Mouse (Mus musculus): ENCODE measurements around the gene Gm9903. TPM values are rescaled to one million over a fixed set of nuclear protein-coding genes. Genes with fewer than 3 reads are reported as not detected.
A peak's percentile ranks its signal among the peaks of the same experiment; 100 is the strongest.

Gm9903 gene
- polyA plus RNA-seq, 1 experiment from 2014 or later: 0.64 TPM

GRCm38 (mm10) chr5:33623766-33624165 is 6.0 kb upstream of the Gm9903 start:
- TF ChIP-seq CTCF (IDR thresholded peaks at IDR 0.05; ENCODE audit: low read depth): no peak
- H3K27ac ChIP-seq: no peak overlapping the region
- ATAC-seq (replicated peaks; ENCODE audit: low FRiP score, low read depth) (no peak), DNase-seq (ENCODE audit: low spot score) (no peak)
- H3K4me1 ChIP-seq (replicated peaks; ENCODE audit: insufficient read depth, low read length): peaks cover 7% of the 10 kb centered on the region; the same call in 1 of the 2 replicates
- no peak overlapping the region for H3K4me3 ChIP-seq (replicated peaks; ENCODE audit: low read depth, low read length)
- no peaks in the 10 kb centered on the region for H3K27me3 ChIP-seq (ENCODE audit: insufficient read depth, low read length)
- H3K9me3 ChIP-seq (replicated peaks; ENCODE audit: low read length): no peaks in the 10 kb centered on the region
- 80% methylated on average over 3 of the region's 3 CpGs for WGBS
- no peak overlapping the region for H3K4me2 ChIP-seq (ENCODE audit: low read length)
- H3K9ac ChIP-seq (ENCODE audit: low read depth, low read length): no peak overlapping the region
- H3K36me3 ChIP-seq (ENCODE audit: insufficient read depth, low read length): 0 out of 2 replicates have a peak, but pooled peaks cover 6% of the 10 kb centered on the region

- 17% methylated on average over 4 of the region's 4 CpGs for WGBS
- H3K9me3 ChIP-seq (replicated peaks; ENCODE audit: low read length): no peaks in the 10 kb centered on the region
- DNase-seq (ENCODE audit: low spot score) (peak; percentile 25), ATAC-seq (replicated peaks; ENCODE audit: low FRiP score, low read depth) (no peak)
- H3K4me3 ChIP-seq (replicated peaks; ENCODE audit: low read depth, low read length): peak overlapping the region; percentile 86
- peak overlapping the region; percentile 68 for H3K4me2 ChIP-seq (ENCODE audit: low read length)
- no peak overlapping the region for H3K9ac ChIP-seq (ENCODE audit: low read depth, low read length)
- no peaks in the 10 kb centered on the region for H3K27me3 ChIP-seq (ENCODE audit: insufficient read depth, low read length)
- H3K4me1 ChIP-seq (replicated peaks; ENCODE audit: insufficient read depth, low read length): peaks cover 7% of the 10 kb centered on the region; the same call in 1 of the 2 replicates
- no peaks in the 10 kb centered on the region for H3K36me3 ChIP-seq (ENCODE audit: insufficient read depth, low read length)
- no peak overlapping the region for H3K27ac ChIP-seq
- no peak for TF ChIP-seq CTCF (IDR thresholded peaks at IDR 0.05; ENCODE audit: low read depth)
Measured at GRCm38 (mm10) chr5:33627968-33628367, 1.8 kb upstream of the Gm9903 start.

- peaks cover 7% of the 10 kb centered on the region; the same call in 1 of the 2 replicates for H3K4me1 ChIP-seq (replicated peaks; ENCODE audit: insufficient read depth, low read length)
- DNase-seq (ENCODE audit: low spot score) (peak; percentile 49), ATAC-seq (replicated peaks; ENCODE audit: low FRiP score, low read depth) (no peak; the same call in 1 of the 2 replicates)
- peak overlapping the region; percentile 86 for H3K4me3 ChIP-seq (replicated peaks; ENCODE audit: low read depth, low read length)
- H3K27me3 ChIP-seq (ENCODE audit: insufficient read depth, low read length): no peaks in the 10 kb centered on the region
- H3K9me3 ChIP-seq (replicated peaks; ENCODE audit: low read length): no peaks in the 10 kb centered on the region
- WGBS: 0% methylated on average over 24 of the region's 24 CpGs
- H3K9ac ChIP-seq (ENCODE audit: low read depth, low read length): peak overlapping the region; percentile 83
- H3K4me2 ChIP-seq (ENCODE audit: low read length): peak overlapping the region; percentile 68
- TF ChIP-seq CTCF (IDR thresholded peaks at IDR 0.05; ENCODE audit: low read depth): no peak
- no peaks in the 10 kb centered on the region for H3K36me3 ChIP-seq (ENCODE audit: insufficient read depth, low read length)
- H3K27ac ChIP-seq: peak overlapping the region; percentile 93
Measured at GRCm38 (mm10) chr5:33628820-33629300, 865 bp upstream of the Gm9903 start.

- WGBS: under 1% methylated on average over 9 of the region's 9 CpGs
- no peak for TF ChIP-seq CTCF (IDR thresholded peaks at IDR 0.05; ENCODE audit: low read depth)
- no peak for DNase-seq (ENCODE audit: low spot score)
- Histone ChIP-seq H3K4me1 (replicated peaks; ENCODE audit: insufficient read depth, low read length) (peaks cover 7% of the 10 kb centered on the region; the same call in 1 of the 2 replicates), H3K4me2 (ENCODE audit: low read length) (peak overlapping the region; percentile 68), H3K36me3 (ENCODE audit: insufficient read depth, low read length) (no peaks in the 10 kb centered on the region), H3K9me3 (replicated peaks; ENCODE audit: low read length) (no peaks in the 10 kb centered on the region), H3K9ac (ENCODE audit: low read depth, low read length) (peak overlapping the region; percentile 14), H3K27ac (peak overlapping the region; percentile 67), H3K27me3 (ENCODE audit: insufficient read depth, low read length) (no peaks in the 10 kb centered on the region), H3K4me3 (replicated peaks; ENCODE audit: low read depth, low read length) (peak overlapping the region; percentile 86)
- ATAC-seq (replicated peaks; ENCODE audit: low FRiP score, low read depth): 0 out of 2 replicates have a peak, but pooled peaks have one; percentile 4
Measured at GRCm38 (mm10) chr5:33630061-33630460, 336 bp downstream of the Gm9903 start.

GRCm38 (mm10) chr5:33630615-33631014 is 890 bp downstream of the Gm9903 start:
- H3K36me3 ChIP-seq (ENCODE audit: insufficient read depth, low read length): no peaks in the 10 kb centered on the region
- H3K9ac ChIP-seq (ENCODE audit: low read depth, low read length): peak overlapping the region; percentile 14; the same call in 1 of the 2 replicates
- H3K27ac ChIP-seq: no peak overlapping the region
- peaks cover 7% of the 10 kb centered on the region; the same call in 1 of the 2 replicates for H3K4me1 ChIP-seq (replicated peaks; ENCODE audit: insufficient read depth, low read length)
- no peaks in the 10 kb centered on the region for H3K9me3 ChIP-seq (replicated peaks; ENCODE audit: low read length)
- TF ChIP-seq CTCF (IDR thresholded peaks at IDR 0.05; ENCODE audit: low read depth): no peak
- no peak for DNase-seq (ENCODE audit: low spot score)
- no peaks in the 10 kb centered on the region for H3K27me3 ChIP-seq (ENCODE audit: insufficient read depth, low read length)
- WGBS: 53% methylated on average over 4 of the region's 4 CpGs
- no peak overlapping the region for H3K4me3 ChIP-seq (replicated peaks; ENCODE audit: low read depth, low read length)
- no peak for ATAC-seq (replicated peaks; ENCODE audit: low FRiP score, low read depth)
- peak overlapping the region; percentile 68 for H3K4me2 ChIP-seq (ENCODE audit: low read length)

GRCm38 (mm10) chr5:33632526-33632925 is 2.8 kb downstream of the Gm9903 start:
- DNase-seq (ENCODE audit: low spot score): no peak
- no peak for TF ChIP-seq CTCF (IDR thresholded peaks at IDR 0.05; ENCODE audit: low read depth)
- Histone ChIP-seq H3K4me1 (replicated peaks; ENCODE audit: insufficient read depth, low read length) (peaks cover 7% of the 10 kb centered on the region; the same call in 1 of the 2 replicates), H3K9ac (ENCODE audit: low read depth, low read length) (no peak overlapping the region), H3K27ac (no peak overlapping the region), H3K9me3 (replicated peaks; ENCODE audit: low read length) (no peaks in the 10 kb centered on the region), H3K36me3 (ENCODE audit: insufficient read depth, low read length) (no peaks in the 10 kb centered on the region), H3K4me3 (replicated peaks; ENCODE audit: low read depth, low read length) (no peak overlapping the region), H3K27me3 (ENCODE audit: insufficient read depth, low read length) (no peaks in the 10 kb centered on the region), H3K4me2 (ENCODE audit: low read length) (no peak overlapping the region)
- WGBS: 73% methylated on average over 1 of the region's 1 CpGs
- ATAC-seq (replicated peaks; ENCODE audit: low FRiP score, low read depth): no peak
